Mouse (Mus musculus): ENCODE data around the gene Fbxw21.
"Not testable (repeated sequence)": the region's sequence is repeated elsewhere in the genome, so short reads cannot be mapped to it uniquely, and the experiment has no call there.

Fbxw21 gene

GRCm38 (mm10) chr9:109161941-109162340 is at the start of gene Fbxw21:
Gene Fbxw21, minus strand, starts transcription at chr9:109162041.
- no peak for DNase-seq (ENCODE audit: low read depth)

GRCm38 (mm10) chr9:109201347-109201746 is 39.5 kb upstream of the Fbxw21 start:
- DNase-seq (ENCODE audit: low read depth) = not testable (repeated sequence)

DNA sequence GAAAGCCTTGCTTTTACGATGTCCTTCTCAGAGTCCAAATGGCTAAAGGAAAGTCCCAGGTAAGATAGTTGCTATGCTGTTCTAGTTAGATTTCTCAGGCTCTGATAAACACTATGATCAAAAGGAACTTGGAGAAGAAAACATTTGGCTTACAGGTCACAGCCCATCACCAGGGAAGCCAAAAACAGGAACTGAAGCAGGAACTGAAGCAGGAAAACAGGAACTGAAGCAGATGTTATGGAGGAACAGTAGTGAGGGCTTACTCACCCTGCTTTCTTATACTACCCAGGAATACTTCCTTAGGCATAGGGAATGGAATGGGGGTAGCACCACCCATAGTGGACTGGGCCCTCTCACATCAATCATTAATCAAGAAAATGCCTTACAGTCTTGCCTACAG is 38.5 kb upstream of the Fbxw21 start:
- DNase-seq (ENCODE audit: low read depth) = no peak

GRCm38 (mm10) chr9:109199353-109199752 is 37.5 kb upstream of the Fbxw21 start:
- no peak for DNase-seq (ENCODE audit: low read depth)

GRCm38 (mm10) chr9:109195875-109196274 is 34.0 kb upstream of the Fbxw21 start, which contains the start of gene Fbxw13:
Gene Fbxw13, minus strand, starts transcription at chr9:109195975.
- DNase-seq (ENCODE audit: low read depth) = not testable (repeated sequence)

DNA sequence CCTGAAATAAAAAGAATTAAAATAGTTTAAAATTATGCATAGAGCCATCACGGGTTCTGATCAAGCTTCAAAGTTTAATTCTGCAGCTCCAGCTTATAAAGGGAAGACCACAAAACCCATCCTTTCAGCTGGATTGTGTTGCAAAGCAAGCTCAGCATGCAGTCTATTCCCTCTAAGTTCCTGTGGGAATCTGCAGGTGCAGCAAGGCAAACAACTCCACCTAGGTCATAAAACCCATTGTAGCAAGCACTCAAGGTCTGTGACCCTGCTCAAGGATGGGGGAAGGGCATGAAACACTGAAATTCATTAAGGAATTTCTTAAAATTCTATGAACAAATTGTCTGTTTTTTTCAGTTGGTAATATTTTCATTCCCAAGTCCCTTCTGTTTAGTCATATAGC is 15.4 kb upstream of the Fbxw21 start:
- no peak for DNase-seq (ENCODE audit: low read depth)

DNA sequence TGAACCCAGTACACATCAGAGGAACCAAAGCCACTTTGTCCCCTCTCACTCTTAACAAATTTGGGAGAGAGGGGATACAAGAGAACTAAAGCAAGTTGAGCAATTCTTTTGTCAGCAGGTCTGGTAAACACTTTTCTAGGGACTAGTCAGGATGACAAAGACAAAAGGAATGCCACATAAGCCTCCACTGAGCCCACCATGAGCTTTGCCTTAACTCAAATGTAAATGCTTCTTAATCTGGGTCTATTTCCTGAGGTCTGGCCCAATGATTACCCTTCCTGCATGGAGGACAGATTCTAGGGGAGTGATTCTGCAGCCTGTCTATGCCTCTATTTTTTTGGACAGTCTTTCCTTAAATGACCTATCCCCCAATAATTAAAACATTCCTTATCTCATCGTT is 14.5 kb upstream of the Fbxw21 start:
- no peak for DNase-seq (ENCODE audit: low read depth)

- DNase-seq (ENCODE audit: low read depth) = peak; percentile 1
Measured at GRCm38 (mm10) chr9:109167316-109167715, 5.5 kb upstream of the Fbxw21 start.

GRCm38 (mm10) chr9:109140414-109140813 is 21.4 kb downstream of the Fbxw21 start:
- not testable (repeated sequence) for DNase-seq (ENCODE audit: low read depth)

DNA sequence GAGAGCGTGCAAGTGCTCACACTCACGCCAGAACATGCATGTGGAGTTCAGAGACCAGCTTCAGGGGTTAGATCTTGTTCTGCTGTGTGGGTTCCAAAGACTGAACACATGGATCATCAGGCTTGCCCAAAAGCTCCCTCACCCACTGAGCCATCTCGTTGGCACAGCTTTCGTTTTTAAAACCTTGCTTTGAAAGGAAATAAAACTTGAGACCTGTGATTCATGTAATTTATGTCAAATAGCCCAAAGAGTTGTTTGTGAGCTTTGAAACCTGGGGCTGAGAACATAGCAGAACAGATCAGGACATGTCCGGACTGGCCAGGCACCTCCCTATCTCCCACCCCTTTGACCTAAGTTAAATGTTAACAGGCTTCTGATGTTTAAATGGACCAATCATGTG is 31.8 kb downstream of the Fbxw21 start:
- DNase-seq (ENCODE audit: low read depth) = no peak

- peak; percentile 19 for DNase-seq (ENCODE audit: low read depth)
Measured at GRCm38 (mm10) chr9:109128211-109128610, 33.6 kb downstream of the Fbxw21 start.

GRCm38 (mm10) chr9:109127076-109127475 is 34.8 kb downstream of the Fbxw21 start:
- DNase-seq (ENCODE audit: low read depth) = no peak

- DNase-seq (ENCODE audit: low read depth) = no peak
Measured at GRCm38 (mm10) chr9:109125481-109125880, 36.4 kb downstream of the Fbxw21 start.

DNA sequence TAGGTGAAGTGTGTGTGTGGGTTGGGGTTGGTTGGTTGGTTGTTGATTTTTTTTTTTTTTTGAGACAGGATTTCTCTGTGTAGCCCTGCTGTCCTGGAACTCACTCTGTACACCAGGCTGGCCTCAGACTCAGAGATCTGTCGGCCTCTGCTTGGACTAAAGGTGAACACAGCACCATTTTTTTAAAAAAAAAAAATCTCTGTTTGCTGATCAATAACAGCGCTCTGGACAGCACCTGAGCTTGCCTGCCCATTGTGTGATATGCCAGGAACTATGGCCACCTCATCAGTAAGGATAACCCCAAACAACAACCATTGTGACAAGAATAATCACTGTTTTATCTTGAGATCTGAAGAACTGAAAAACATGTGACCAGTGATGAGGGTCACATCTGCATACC is 36.8 kb downstream of the Fbxw21 start:
- DNase-seq (ENCODE audit: low read depth) = no peak

DNA sequence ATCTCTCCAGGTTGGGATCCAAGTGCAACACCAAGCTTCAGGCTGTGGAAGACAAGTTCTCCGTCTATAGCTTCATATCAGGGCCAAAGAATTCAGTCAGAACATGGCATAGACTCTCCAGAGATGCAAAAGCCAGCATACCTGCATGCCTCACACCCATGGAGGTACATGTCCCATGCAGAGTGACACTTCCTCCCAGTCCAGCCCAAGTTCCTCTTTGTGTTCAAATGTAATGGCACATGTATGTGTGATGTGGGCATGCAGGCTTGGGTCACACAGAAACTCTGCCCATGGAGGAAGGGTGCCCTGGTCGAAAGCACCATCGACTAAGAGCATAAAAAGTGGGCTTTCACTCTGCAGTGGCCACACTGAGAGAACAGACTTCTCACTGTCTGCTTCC is 37.7 kb downstream of the Fbxw21 start:
- no peak for DNase-seq (ENCODE audit: low read depth)

DNA sequence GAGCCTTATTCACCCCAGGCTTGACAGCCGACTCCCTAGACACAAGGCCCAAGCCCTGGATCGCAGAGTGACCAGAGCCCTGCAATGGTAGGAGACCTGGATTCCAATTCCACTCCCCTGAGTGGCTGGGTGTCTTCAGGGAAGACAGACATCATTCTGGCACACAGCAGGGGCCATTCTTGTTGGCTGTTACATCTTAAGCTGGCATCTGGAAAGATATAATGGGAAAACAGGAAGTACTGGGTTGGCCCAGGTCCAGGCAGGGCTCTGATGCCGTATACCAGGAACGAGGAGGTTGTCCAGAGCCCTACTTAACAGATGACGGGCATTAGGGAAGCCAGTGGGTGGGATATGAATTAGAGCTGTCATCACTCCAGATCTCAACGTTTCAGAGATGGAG is 38.6 kb downstream of the Fbxw21 start:
- no peak for DNase-seq (ENCODE audit: low read depth)

DNA sequence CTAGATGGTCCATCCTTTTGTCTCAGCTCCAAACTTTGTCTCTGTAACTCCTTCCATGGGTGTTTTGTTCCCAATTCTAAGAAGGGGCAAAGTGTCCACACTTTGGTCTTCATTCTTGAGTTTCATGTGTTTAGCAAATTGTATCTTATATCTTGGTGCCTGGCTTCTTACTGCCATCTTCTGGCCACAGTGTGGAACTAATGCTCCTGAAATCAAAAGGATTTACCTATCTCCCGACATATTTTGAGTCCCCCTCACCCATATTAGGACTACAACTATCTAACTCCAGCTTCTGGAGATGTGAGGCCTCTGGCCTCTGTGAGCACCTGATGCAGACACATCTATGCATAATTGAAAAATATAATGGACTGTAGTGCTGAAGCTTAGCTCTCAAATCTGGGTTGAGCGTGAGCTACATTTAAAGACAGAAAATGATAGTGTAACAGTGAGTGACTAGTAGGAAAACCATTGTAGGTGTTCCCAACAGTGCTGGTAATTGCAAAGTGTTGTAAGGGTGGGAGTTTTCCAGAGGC is 39.2 kb downstream of the Fbxw21 start:
- DNase-seq (ENCODE audit: low read depth) = peak; percentile 64

- no peak for DNase-seq (ENCODE audit: low read depth)
Measured at GRCm38 (mm10) chr9:109120956-109121355, 40.9 kb downstream of the Fbxw21 start.

DNA sequence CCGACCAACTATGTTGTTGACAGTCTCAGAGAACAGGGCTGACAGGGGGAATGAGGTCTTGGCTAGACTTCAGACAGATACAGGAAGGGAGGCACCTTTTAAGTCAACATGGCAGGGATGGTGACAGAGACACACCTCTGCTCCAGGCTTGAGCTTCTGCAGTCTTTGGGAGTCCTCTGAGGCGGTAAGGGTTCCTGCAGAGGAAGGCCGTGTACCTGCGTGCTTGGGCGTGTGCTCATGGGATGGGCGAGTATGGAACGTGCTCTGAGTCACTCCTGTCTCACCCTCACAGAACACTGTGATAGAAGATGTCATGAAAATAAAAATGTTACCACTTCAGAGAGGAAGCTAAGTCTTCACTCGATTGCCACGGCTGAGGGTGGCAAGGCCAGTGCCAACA is 42.3 kb downstream of the Fbxw21 start:
- no peak for DNase-seq (ENCODE audit: low read depth)

DNA sequence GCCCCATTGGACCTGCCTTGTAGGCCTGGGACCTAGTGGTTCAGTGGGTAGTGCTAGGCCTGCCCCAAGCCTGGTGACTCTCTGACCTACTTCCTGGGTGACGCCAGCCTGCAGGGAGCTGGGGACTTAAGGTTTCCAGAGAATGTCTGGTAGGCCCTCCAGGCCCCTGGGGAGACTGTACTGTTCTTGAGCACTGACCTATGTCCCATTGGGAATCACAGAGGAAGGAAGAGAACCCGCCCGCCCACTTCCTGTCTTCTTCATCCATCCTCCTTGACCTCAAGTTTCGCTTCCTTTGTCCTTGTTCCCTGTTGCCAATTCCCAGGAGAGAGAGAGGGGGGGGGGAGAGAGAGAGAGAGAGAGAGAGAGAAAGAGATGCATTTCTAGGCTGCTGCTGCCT is 43.7 kb downstream of the Fbxw21 start:
- DNase-seq (ENCODE audit: low read depth) = no peak

DNA sequence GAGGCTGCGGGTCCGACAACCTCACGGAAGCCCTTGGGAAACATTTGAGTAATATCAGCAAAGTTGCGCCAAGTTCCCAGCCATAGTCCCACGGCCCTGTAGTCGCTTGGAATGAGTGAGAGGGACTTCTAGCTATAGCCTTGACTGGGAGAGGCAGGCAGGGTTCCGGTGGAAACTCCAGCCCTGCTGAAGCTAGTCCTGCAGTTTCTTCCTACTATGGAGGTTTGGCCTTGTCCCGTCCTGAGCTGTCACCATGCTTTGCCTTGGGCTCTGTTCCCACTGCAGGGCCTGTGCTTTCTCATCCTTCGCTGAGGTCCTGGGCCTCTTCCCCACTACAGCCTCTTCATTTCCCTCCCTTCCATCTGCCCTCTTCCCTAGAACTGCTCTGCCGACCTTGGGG is 45.6 kb downstream of the Fbxw21 start:
- DNase-seq (ENCODE audit: low read depth) = no peak

DNA sequence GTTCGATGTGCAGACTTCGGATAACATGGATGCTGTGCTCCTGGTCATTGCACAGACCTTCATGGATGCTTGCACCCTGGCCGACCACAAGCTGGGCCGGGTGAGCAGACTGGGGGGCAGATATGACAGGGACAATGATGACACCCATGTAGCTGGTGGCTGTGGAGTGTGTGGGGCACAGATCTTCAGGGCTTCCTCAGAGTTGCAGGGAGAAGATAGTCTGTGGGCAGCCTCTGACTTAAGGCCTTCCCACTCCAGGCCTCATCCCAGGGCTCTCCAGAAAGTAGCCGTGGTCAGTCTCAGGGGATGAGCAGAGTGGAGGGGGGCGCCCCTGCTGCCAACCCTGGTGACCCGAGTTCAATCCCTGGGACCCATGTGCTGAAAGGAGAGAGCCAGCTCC is 47.0 kb downstream of the Fbxw21 start:
- DNase-seq (ENCODE audit: low read depth) = no peak

DNA sequence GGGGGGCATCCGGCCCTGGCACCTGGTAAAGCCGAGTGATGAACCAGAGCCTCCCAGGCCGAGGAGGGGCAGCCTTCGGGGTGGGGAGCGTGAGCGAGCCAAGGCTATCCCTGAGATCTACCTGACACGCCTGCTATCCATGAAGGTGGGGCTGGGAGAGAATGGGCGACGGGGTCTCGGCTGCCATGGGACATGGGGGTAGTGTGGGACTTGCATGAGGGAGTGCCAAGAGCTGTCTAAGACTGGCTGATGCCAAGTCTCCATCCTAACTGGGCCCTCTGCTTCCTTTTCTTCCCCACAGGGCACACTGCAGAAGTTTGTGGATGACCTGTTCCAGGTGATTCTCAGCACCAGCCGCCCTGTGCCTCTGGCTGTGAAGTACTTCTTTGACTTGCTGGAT is 47.6 kb downstream of the Fbxw21 start:
- no peak for DNase-seq (ENCODE audit: low read depth)

DNA sequence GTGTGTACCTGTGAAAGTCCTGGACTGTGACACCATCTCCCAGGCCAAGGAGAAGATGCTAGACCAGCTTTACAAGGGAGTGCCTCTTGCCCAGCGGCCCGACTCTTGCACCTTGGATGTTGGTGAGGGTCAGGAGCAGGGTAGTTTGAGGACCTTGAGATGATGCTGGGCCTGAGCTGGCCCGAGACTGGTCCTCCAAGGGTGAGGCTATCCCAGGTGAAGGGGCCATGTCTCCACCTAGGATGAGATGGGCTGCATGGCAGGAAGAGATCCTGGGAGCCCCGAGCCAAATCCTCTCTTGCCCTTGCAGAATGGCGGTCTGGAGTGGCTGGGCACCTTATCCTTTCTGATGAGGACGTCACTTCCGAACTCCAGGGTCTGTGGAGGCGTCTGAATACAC is 48.5 kb downstream of the Fbxw21 start:
- no peak for DNase-seq (ENCODE audit: low read depth)

GRCm38 (mm10) chr9:109111591-109111990 is 50.2 kb downstream of the Fbxw21 start:
- DNase-seq (ENCODE audit: low read depth) = no peak
